Mouse (Mus musculus) stomach, embryonic 16.5 days (tissue): ENCODE data around the gene Klk1b16. TPM values are rescaled to one million over a fixed set of nuclear protein-coding genes. Genes with fewer than 3 reads are reported as not detected.

Source experiments
- polyA plus RNA-seq: library from polyadenylated mRNA; unstranded; fragments of >200 nt; fragmentation: Nextera tagmentation; extraction: Ambion mirVana; gene quantifications from 2 replicates; pipeline ENCODE4 v1.2.1, GENCODE M21; 2015

The Klk1b16 gene
- polyA plus RNA-seq, 1 experiment from 2014 or later: 0.25 TPM

Other genes starting within 250 kb of the Klk1b16 start
- not detected in 2 replicates for gene Klk15, start 203.0 kb upstream of the Klk1b16 start, polyA plus RNA-seq
- 1.3 and 1.5 TPM in 2 replicates for gene Klk1b8, start 186.1 kb upstream of the Klk1b16 start, polyA plus RNA-seq
- not detected in 2 replicates for gene Klk1b1, start 170.0 kb upstream of the Klk1b16 start, polyA plus RNA-seq
- not detected in 2 replicates for gene Klk1b9, start 160.7 kb upstream of the Klk1b16 start, polyA plus RNA-seq
- gene Klk1b11, start 140.9 kb upstream of the Klk1b16 start, polyA plus RNA-seq: 0.36 TPM in 1 of 2 replicates, not detected in the other
- gene Klk1b26, start 124.6 kb upstream of the Klk1b16 start, polyA plus RNA-seq: 0.94 TPM in 1 of 2 replicates, not detected in the other
- gene Klk1b27, start 84.5 kb upstream of the Klk1b16 start, polyA plus RNA-seq: not detected in 2 replicates
- not detected in 2 replicates for gene Klk1b21, start 34.4 kb upstream of the Klk1b16 start, polyA plus RNA-seq
- not detected in 2 replicates for gene Klk1b22, start 24.1 kb upstream of the Klk1b16 start, polyA plus RNA-seq
- gene Klk1b24, start 51.5 kb downstream of the Klk1b16 start, polyA plus RNA-seq: 0.41 TPM in 1 of 2 replicates, not detected in the other
- 0.61 TPM in 2 replicates for gene Klk1b3, start 61.4 kb downstream of the Klk1b16 start, polyA plus RNA-seq
- gene Klk1b4, start 70.7 kb downstream of the Klk1b16 start, polyA plus RNA-seq: 0.72 and 0.90 TPM in 2 replicates
- 0.22 and 0.25 TPM in 2 replicates for gene Klk1b5, start 79.2 kb downstream of the Klk1b16 start, polyA plus RNA-seq
- 30.6 and 59.7 TPM in 2 replicates for gene Klk1, start 88.6 kb downstream of the Klk1b16 start, polyA plus RNA-seq
- gene Gm36864, start 99.4 kb downstream of the Klk1b16 start, polyA plus RNA-seq: 0.13 TPM in 1 of 2 replicates, not detected in the other
- gene 1700028J19Rik, start 109.9 kb downstream of the Klk1b16 start, polyA plus RNA-seq: 1.4 and 1.6 TPM in 2 replicates
- 131 and 139 TPM in 2 replicates for gene 2410002F23Rik, start 110.0 kb downstream of the Klk1b16 start, polyA plus RNA-seq
- gene Acp4, start 120.6 kb downstream of the Klk1b16 start, polyA plus RNA-seq: 0.27 TPM in 1 of 2 replicates, not detected in the other
- gene Gm15517, start 124.7 kb downstream of the Klk1b16 start, polyA plus RNA-seq: not detected in 2 replicates
- 6.1 and 7.4 TPM in 2 replicates for gene Clec11a, start 170.1 kb downstream of the Klk1b16 start, polyA plus RNA-seq
- 1.7 TPM in 2 replicates for gene Shank1, start 173.5 kb downstream of the Klk1b16 start, polyA plus RNA-seq
- gene Syt3, start 247.3 kb downstream of the Klk1b16 start, polyA plus RNA-seq: 1.3 and 1.5 TPM in 2 replicates
- 0.84 and 1.2 TPM in 2 replicates for gene 1700008O03Rik, start 249.1 kb downstream of the Klk1b16 start, polyA plus RNA-seq